Mouse (Mus musculus) lung, postnatal 0 days (tissue): Measurements from ENCODE around the gene Nsd2.

ENCODE experiments used
- CTCF ChIP-seq: IDR thresholded peaks from 2 replicates; pipeline ENCODE4 v1.5.1; 2016; ENCODE audit warnings: antibody characterized with exemption, mild to moderate bottlenecking
- EP300 ChIP-seq: IDR thresholded peaks from 2 replicates; pipeline ENCODE4 v1.6.1; 2016; ENCODE audit warnings: antibody characterized with exemption, mild to moderate bottlenecking, control low read depth

GRCm38 (mm10) chr5:33901278-33901677 lies 80.8 kb downstream of the Nsd2 start:
- TF ChIP-seq CTCF, result no peak
- TF ChIP-seq EP300, result no peak
